Mouse (Mus musculus): ENCODE results near the gene Mef2d.

- no peak for TF ChIP-seq CTCF (IDR thresholded peaks at IDR 0.05; ENCODE audit: low read depth)
- no peak for TF ChIP-seq EP300 (IDR thresholded peaks at IDR 0.05; ENCODE audit: low read depth)
Measured at GRCm38 (mm10) chr3:88206901-88207371, 64.8 kb downstream of the Mef2d start.

Measured in liver, embryonic 14.5 days (tissue).